ENCODE assay signal across 14 mouse cellular contexts in the genomic region with DNA sequence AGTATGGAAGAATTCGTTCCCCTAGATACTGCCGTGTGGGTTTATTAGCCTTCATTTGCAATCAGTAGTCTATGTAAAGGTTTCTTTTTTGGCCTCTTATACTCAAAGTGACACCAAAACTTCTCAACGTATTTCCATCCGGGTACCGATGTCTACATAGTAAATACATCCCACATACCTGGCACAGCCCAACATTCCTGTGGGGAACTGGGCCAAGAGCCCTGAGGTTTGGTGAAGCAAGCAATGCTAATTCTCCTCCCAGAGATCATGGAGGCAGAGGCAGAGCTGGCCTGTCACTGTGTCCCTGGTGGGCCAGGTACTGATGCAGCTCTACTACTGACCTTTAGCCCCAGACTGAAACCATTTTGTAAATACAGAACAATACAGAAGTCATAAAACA.
DNase-seq lines count a peak whose midpoint lies in the region; ATAC-seq and TF ChIP-seq lines count a peak whose summit lies in the region.
"Had no signal": no experiment of that assay in that cellular context is flagged by ENCODE, and none has a peak within 500 bp of the region (broad histone marks: within the 10 kb centered on the region; RNA-seq: fewer than 3 reads in every experiment).

No protein-coding gene starts in this region.

- H3K4me3 ChIP-seq in kidney, postnatal 0 days (replicated peaks; ENCODE audit: low read depth, low read length), result no peak overlapping the region
- H3K4me3 ChIP-seq: forebrain, embryonic 15.5 days; limb, embryonic 15.5 days; megakaryocyte, embryonic 14.5 days had no signal

- no peak overlapping the region for H3K4me2 ChIP-seq in kidney, postnatal 0 days (ENCODE audit: low read length)
- H3K4me2 ChIP-seq: forebrain, embryonic 15.5 days; limb, embryonic 15.5 days had no signal

- DNase-seq in cerebellum, postnatal 10 days, result peak; percentile 44 to 65
- no peak for DNase-seq in cerebellum, adult 9-10 months
- peak; percentile 47 to 61 for DNase-seq in lung, adult 18-20 months
- DNase-seq in lung, postnatal 14 days, result no peak
- no peak for DNase-seq in kidney, postnatal 0 days (ENCODE audit: low spot score)
- peak; percentile 28 for DNase-seq in lung, postnatal 25 days (ENCODE audit: low spot score)
- no peak for DNase-seq in gastrocnemius, adult 18-20 months (ENCODE audit: low spot score)
- no peak for DNase-seq in heart, postnatal 36 days
- DNase-seq: adrenal gland, postnatal 36 days; cerebellum, adult 8-10 months had no signal

- no peak overlapping the region for H3K9ac ChIP-seq in kidney, postnatal 0 days (ENCODE audit: low read depth, low read length)
- H3K9ac ChIP-seq: forebrain, embryonic 15.5 days; limb, embryonic 15.5 days had no signal

- TF ChIP-seq CTCF in kidney, postnatal 0 days (IDR thresholded peaks at IDR 0.05; ENCODE audit: low read depth), result no peak

- H3K9me3 ChIP-seq in kidney, postnatal 0 days (replicated peaks; ENCODE audit: low read length), result no peaks in the 10 kb centered on the region
- H3K9me3 ChIP-seq: forebrain, embryonic 15.5 days; limb, embryonic 15.5 days; megakaryocyte, embryonic 14.5 days had no signal

- WGBS in kidney, postnatal 0 days, result 60% methylated on average over 5 of the region's 5 CpGs

- no peaks in the 10 kb centered on the region for H3K27me3 ChIP-seq in kidney, postnatal 0 days (ENCODE audit: insufficient read depth, low read length)
- H3K27me3 ChIP-seq: forebrain, embryonic 15.5 days; limb, embryonic 15.5 days had no signal

- intact Hi-C loops in heart, postnatal 36 days (cut with DNase I), result no loop called here

- 0 out of 2 replicates have a peak overlapping the region, but pooled peaks have one; percentile 50 for H3K27ac ChIP-seq in kidney, postnatal 0 days
- H3K27ac ChIP-seq: forebrain, embryonic 15.5 days had no signal

- ATAC-seq in kidney, postnatal 0 days (replicated peaks; ENCODE audit: low FRiP score, low read depth), result no peak
- ATAC-seq: forebrain, embryonic 15.5 days; inflammation-experienced regulatory T-cells, adult 6 months had no signal

- H3K36me3 ChIP-seq in kidney, postnatal 0 days (ENCODE audit: insufficient read depth, low read length), result no peaks in the 10 kb centered on the region
- H3K36me3 ChIP-seq: forebrain, embryonic 15.5 days; limb, embryonic 15.5 days had no signal

- H3K4me1 ChIP-seq in kidney, postnatal 0 days (replicated peaks; ENCODE audit: insufficient read depth, low read length), result peaks cover 18% of the 10 kb centered on the region

Comparison
In these comparisons a context has a peak if more than half of its experiments do, and no peak if none do; other contexts are left out.
1. DNase-seq: peak in cerebellum, postnatal 10 days (2 of 2), lung, adult 18-20 months (2 of 2) and lung, postnatal 25 days (single experiment); none in cerebellum, adult 9-10 months (single experiment), lung, postnatal 14 days (single experiment), kidney, postnatal 0 days (single experiment), gastrocnemius, adult 18-20 months (single experiment) and heart, postnatal 36 days (0 of 2).